8 mouse cellular contexts compared by ENCODE assay signal in the genomic region with DNA sequence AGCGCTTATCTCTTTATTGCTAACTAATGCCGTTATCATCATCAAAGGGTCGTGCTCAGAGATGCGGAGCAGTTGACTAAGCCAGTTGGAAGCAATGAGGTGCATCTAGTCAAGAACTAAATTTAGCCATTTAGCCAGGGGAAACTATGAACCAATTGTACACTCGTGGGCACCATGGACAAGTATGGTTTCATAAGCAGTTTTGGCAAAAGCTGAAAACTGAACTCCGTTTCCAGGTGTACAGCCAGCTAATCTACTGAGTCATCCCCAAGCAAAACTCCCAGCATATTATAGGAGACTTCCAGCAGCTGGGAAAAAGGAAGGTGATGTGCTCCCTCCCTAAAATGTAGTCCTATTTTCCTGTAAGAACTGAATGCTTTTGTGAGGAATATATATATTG. TPM values are rescaled to one million over a fixed set of nuclear protein-coding genes. Genes with fewer than 3 reads are reported as not detected.
DNase-seq lines count a peak whose midpoint lies in the region; ATAC-seq and TF ChIP-seq lines count a peak whose summit lies in the region.

No protein-coding gene starts in this region.

- no peak for DNase-seq in heart, adult 2 months
- DNase-seq in heart, postnatal 10 days: no peak
- no peak for DNase-seq in thymus, postnatal 14 days
- no peak for DNase-seq in MN1 (ENCODE audit: low spot score)

- no peaks in the 10 kb centered on the region for H3K36me3 ChIP-seq in heart, adult 2 months (ENCODE audit: control insufficient read depth, insufficient read depth, low read length)
- H3K36me3 ChIP-seq in ES-Bruce4 (ENCODE audit: control insufficient read depth, insufficient read depth, low read length, poor library complexity, severe bottlenecking): peaks cover 1% of the 10 kb centered on the region; the same call in 1 of the 2 replicates
- no peaks in the 10 kb centered on the region for H3K36me3 ChIP-seq in forebrain, embryonic 16.5 days (ENCODE audit: control insufficient read depth, insufficient read depth)
- H3K36me3 ChIP-seq in liver, embryonic 16.5 days (ENCODE audit: control insufficient read depth, insufficient read depth): no peaks in the 10 kb centered on the region

- H3K79me2 ChIP-seq in heart, adult 2 months (replicated peaks; ENCODE audit: control insufficient read depth, insufficient read depth, low read length): peaks cover 4% of the 10 kb centered on the region

- peak overlapping the region; percentile 75 for H3K4me3 ChIP-seq in heart, adult 2 months
- peak overlapping the region; percentile 73 for H3K4me3 ChIP-seq in ES-Bruce4 (ENCODE audit: low read depth, low read length)
- H3K4me3 ChIP-seq in forebrain, embryonic 16.5 days (replicated peaks; ENCODE audit: low read length): peak overlapping the region; percentile 99
- peak overlapping the region; percentile 73 for H3K4me3 ChIP-seq in liver, embryonic 16.5 days (ENCODE audit: low read depth, low read length)

- 15% methylated on average over 6 of the region's 6 CpGs for WGBS in heart, adult 2 months
- WGBS in forebrain, embryonic 16.5 days: 34% methylated on average over 6 of the region's 6 CpGs
- 20% methylated on average over 6 of the region's 6 CpGs for WGBS in liver, embryonic 16.5 days (ENCODE audit: insufficient replicate concordance)

- no peak for ATAC-seq in forebrain, embryonic 16.5 days
- ATAC-seq in liver, embryonic 16.5 days (ENCODE audit: low read depth): no peak
- no peak for ATAC-seq in erythroid progenitor cell, adult 5-6 weeks (replicated peaks; ENCODE audit: low FRiP score, poor library complexity, severe bottlenecking)

- no peak for TF ChIP-seq POLR2A in heart, adult 2 months (IDR thresholded peaks at IDR 0.05; ENCODE audit: insufficient read depth, low read depth, low read length)
- TF ChIP-seq POLR2A in ES-Bruce4 (IDR thresholded peaks at IDR 0.05; ENCODE audit: insufficient read depth, low read length): no peak

- H3K4me2 ChIP-seq in forebrain, embryonic 16.5 days (ENCODE audit: low read length): peak overlapping the region; percentile 100
- H3K4me2 ChIP-seq in liver, embryonic 16.5 days (ENCODE audit: low read depth, low read length): peak overlapping the region; percentile 90

- intact Hi-C loops in heart, adult 2 months (cut with DNase I): no loop called here
- intact Hi-C loops in heart, postnatal 10 days (cut with DNase I): no loop called here

- H3K9me3 ChIP-seq in ES-Bruce4 (replicated peaks; ENCODE audit: control insufficient read depth, insufficient read depth, low read length, poor library complexity, severe bottlenecking): no peaks in the 10 kb centered on the region
- H3K9me3 ChIP-seq in forebrain, embryonic 16.5 days (ENCODE audit: control insufficient read depth, low read length): no peaks in the 10 kb centered on the region
- H3K9me3 ChIP-seq in liver, embryonic 16.5 days (replicated peaks; ENCODE audit: control insufficient read depth, low read length): no peaks in the 10 kb centered on the region

- H3K4me1 ChIP-seq in heart, adult 2 months (ENCODE audit: control insufficient read depth, insufficient read depth, low read length): peaks cover 10% of the 10 kb centered on the region
- H3K4me1 ChIP-seq in ES-Bruce4 (ENCODE audit: control insufficient read depth, insufficient read depth, low read length): no peaks in the 10 kb centered on the region
- H3K4me1 ChIP-seq in forebrain, embryonic 16.5 days (replicated peaks; ENCODE audit: control insufficient read depth, insufficient read depth, low read length): peaks cover 29% of the 10 kb centered on the region
- H3K4me1 ChIP-seq in liver, embryonic 16.5 days (ENCODE audit: control insufficient read depth, low read depth, low read length): peaks cover 15% of the 10 kb centered on the region

- H3K27ac ChIP-seq in heart, adult 2 months: peak overlapping the region; percentile 72; the same call in 1 of the 2 replicates
- H3K27ac ChIP-seq in ES-Bruce4 (ENCODE audit: insufficient read depth, low read length): no peak overlapping the region
- H3K27ac ChIP-seq in forebrain, embryonic 16.5 days (ENCODE audit: low read length): no peak overlapping the region
- no peak overlapping the region for H3K27ac ChIP-seq in liver, embryonic 16.5 days (ENCODE audit: low read length)

- no peak for TF ChIP-seq EP300 in heart, adult 2 months (IDR thresholded peaks at IDR 0.05; ENCODE audit: insufficient read depth, low read depth, low read length)
- TF ChIP-seq EP300 in ES-Bruce4 (IDR thresholded peaks at IDR 0.05; ENCODE audit: insufficient read depth, low read depth, low read length): no peak

- TF ChIP-seq CTCF in heart, adult 2 months (IDR thresholded peaks at IDR 0.05): no peak
- no peak for TF ChIP-seq CTCF in ES-Bruce4 (IDR thresholded peaks at IDR 0.05; ENCODE audit: low read depth, low read length)

- no peak overlapping the region for H3K9ac ChIP-seq in heart, adult 2 months (ENCODE audit: low read depth, low read length)
- peak overlapping the region; percentile 65 for H3K9ac ChIP-seq in ES-Bruce4 (ENCODE audit: low read depth, poor library complexity, severe bottlenecking)
- H3K9ac ChIP-seq in forebrain, embryonic 16.5 days (replicated peaks; ENCODE audit: low read depth, low read length): peak overlapping the region; percentile 98; the same call in 1 of the 2 replicates
- H3K9ac ChIP-seq in liver, embryonic 16.5 days (ENCODE audit: low read depth, low read length): no peak overlapping the region

- H3K27me3 ChIP-seq in heart, adult 2 months (ENCODE audit: control insufficient read depth, insufficient read depth, low read length): no peaks in the 10 kb centered on the region
- H3K27me3 ChIP-seq in ES-Bruce4 (ENCODE audit: control insufficient read depth, insufficient read depth, low read length, poor library complexity, severe bottlenecking): no peaks in the 10 kb centered on the region
- 0 out of 2 replicates have a peak, but pooled peaks cover 2% of the 10 kb centered on the region for H3K27me3 ChIP-seq in forebrain, embryonic 16.5 days (replicated peaks; ENCODE audit: control insufficient read depth, insufficient read depth, low read length)
- peaks cover 46% of the 10 kb centered on the region for H3K27me3 ChIP-seq in liver, embryonic 16.5 days (ENCODE audit: control insufficient read depth, insufficient read depth, low read depth, low read length)

RNA-seq across cellular contexts. Expression of a gene that starts 0.8 kb away (rescaled TPM):
- total RNA-seq in heart, adult 2 months (2021): 10 to 100 TPM; 29.7 to 30.5 TPM
- polyA plus RNA-seq in heart, adult 2 months (2012; rRNA removed): 29.3 and 33.1 TPM in 2 replicates
- total RNA-seq in heart, postnatal 10 days (2021): 10 to 100 TPM; 23.4 to 24.1 TPM
- 27.5 and 27.6 TPM in 2 replicates for polyA plus RNA-seq in ES-Bruce4 (2011; ENCODE audit: insufficient read depth, insufficient read length, low read depth, missing spikeins)
- 34.6 and 39.9 TPM in 2 replicates for polyA plus RNA-seq in forebrain, embryonic 16.5 days (2015; fragmentation: Nextera tagmentation; extraction: Ambion mirVana)
- polyA plus RNA-seq in liver, embryonic 16.5 days (2015; fragmentation: Nextera tagmentation; extraction: Ambion mirVana): 1.4 and 1.7 TPM in 2 replicates
- not detected in 2 replicates for total RNA-seq in erythroid progenitor cell, adult 5-6 weeks (2015; ENCODE audit: low replicate concordance)
- 0.26 TPM in 1 of 2 replicates, not detected in the other for total RNA-seq in erythroid progenitor cell, adult 5-6 weeks (2017; ENCODE audit: low replicate concordance)

RNA-seq across cellular contexts. Expression of a gene that starts 20.0 kb away (rescaled TPM):
- 1 to 10 TPM; 9.2 to 9.5 TPM for total RNA-seq in heart, adult 2 months (2021)
- polyA plus RNA-seq in heart, adult 2 months (2012; rRNA removed): 13.9 and 23.3 TPM in 2 replicates
- 10 to 100 TPM; 14.4 to 16.7 TPM for total RNA-seq in heart, postnatal 10 days (2021)
- polyA plus RNA-seq in ES-Bruce4 (2011; ENCODE audit: insufficient read depth, insufficient read length, low read depth, missing spikeins): 24.3 and 26.4 TPM in 2 replicates
- polyA plus RNA-seq in forebrain, embryonic 16.5 days (2015; fragmentation: Nextera tagmentation; extraction: Ambion mirVana): 30.3 and 33.0 TPM in 2 replicates
- polyA plus RNA-seq in liver, embryonic 16.5 days (2015; fragmentation: Nextera tagmentation; extraction: Ambion mirVana): 21.2 and 26.3 TPM in 2 replicates
- total RNA-seq in erythroid progenitor cell, adult 5-6 weeks (2015; ENCODE audit: low replicate concordance): 1.8 TPM in 1 of 2 replicates, not detected in the other
- 1.4 TPM in 1 of 2 replicates, not detected in the other for total RNA-seq in erythroid progenitor cell, adult 5-6 weeks (2017; ENCODE audit: low replicate concordance)

RNA-seq across cellular contexts. Expression of a gene that starts 25.3 kb away (rescaled TPM):
- 1 to 10 TPM; 3.7 to 4.4 TPM for total RNA-seq in heart, adult 2 months (2021)
- 13.8 and 21.4 TPM in 2 replicates for polyA plus RNA-seq in heart, adult 2 months (2012; rRNA removed)
- total RNA-seq in heart, postnatal 10 days (2021): 1 to 10 TPM; 3.6 to 5.2 TPM
- polyA plus RNA-seq in ES-Bruce4 (2011; ENCODE audit: insufficient read depth, insufficient read length, low read depth, missing spikeins): 110 and 115 TPM in 2 replicates
- 27.4 and 35.3 TPM in 2 replicates for polyA plus RNA-seq in forebrain, embryonic 16.5 days (2015; fragmentation: Nextera tagmentation; extraction: Ambion mirVana)
- 30.1 and 30.9 TPM in 2 replicates for polyA plus RNA-seq in liver, embryonic 16.5 days (2015; fragmentation: Nextera tagmentation; extraction: Ambion mirVana)
- 3.6 and 5.9 TPM in 2 replicates for total RNA-seq in erythroid progenitor cell, adult 5-6 weeks (2015; ENCODE audit: low replicate concordance)
- total RNA-seq in erythroid progenitor cell, adult 5-6 weeks (2017; ENCODE audit: low replicate concordance): 3.4 TPM in 1 of 2 replicates, not detected in the other

RNA-seq across cellular contexts. Expression of a gene that starts 43.0 kb away (rescaled TPM):
- total RNA-seq in heart, adult 2 months (2021): 1 to 10 TPM; 3.8 to 5.3 TPM
- 10.5 and 11.6 TPM in 2 replicates for polyA plus RNA-seq in heart, adult 2 months (2012; rRNA removed)
- total RNA-seq in heart, postnatal 10 days (2021): 1 to 10 TPM; 1.9 to 2.2 TPM
- 15.6 and 16.5 TPM in 2 replicates for polyA plus RNA-seq in ES-Bruce4 (2011; ENCODE audit: insufficient read depth, insufficient read length, low read depth, missing spikeins)
- polyA plus RNA-seq in forebrain, embryonic 16.5 days (2015; fragmentation: Nextera tagmentation; extraction: Ambion mirVana): 2.0 TPM in 2 replicates
- 1.2 and 1.6 TPM in 2 replicates for polyA plus RNA-seq in liver, embryonic 16.5 days (2015; fragmentation: Nextera tagmentation; extraction: Ambion mirVana)
- 13.0 and 13.8 TPM in 2 replicates for total RNA-seq in erythroid progenitor cell, adult 5-6 weeks (2015; ENCODE audit: low replicate concordance)
- 6.7 and 8.9 TPM in 2 replicates for total RNA-seq in erythroid progenitor cell, adult 5-6 weeks (2017; ENCODE audit: low replicate concordance)

RNA-seq across cellular contexts. Expression of a gene that starts 53.2 kb away (rescaled TPM):
- 100 to 1,000 TPM; 131 to 154 TPM for total RNA-seq in heart, adult 2 months (2021)
- 131 and 156 TPM in 2 replicates for polyA plus RNA-seq in heart, adult 2 months (2012; rRNA removed)
- total RNA-seq in heart, postnatal 10 days (2021): 100 to 1,000 TPM in 1 of 2 experiments, 10 to 100 TPM in 1; 92.2 to 101 TPM
- polyA plus RNA-seq in ES-Bruce4 (2011; ENCODE audit: insufficient read depth, insufficient read length, low read depth, missing spikeins): 97.6 and 105 TPM in 2 replicates
- polyA plus RNA-seq in forebrain, embryonic 16.5 days (2015; fragmentation: Nextera tagmentation; extraction: Ambion mirVana): 192 and 202 TPM in 2 replicates
- polyA plus RNA-seq in liver, embryonic 16.5 days (2015; fragmentation: Nextera tagmentation; extraction: Ambion mirVana): 106 and 117 TPM in 2 replicates
- total RNA-seq in erythroid progenitor cell, adult 5-6 weeks (2015; ENCODE audit: low replicate concordance): 32.3 and 39.3 TPM in 2 replicates
- total RNA-seq in erythroid progenitor cell, adult 5-6 weeks (2017; ENCODE audit: low replicate concordance): 27.6 and 30.9 TPM in 2 replicates

Comparison
In these comparisons a context has a peak if more than half of its experiments do, and no peak if none do; other contexts are left out.
1. H3K9ac ChIP-seq: peak in ES-Bruce4 (single experiment) and forebrain, embryonic 16.5 days (single experiment); none in heart, adult 2 months (single experiment) and liver, embryonic 16.5 days (single experiment).
2. RNA of a gene that starts 0.8 kb away (polyA plus RNA-seq): 34.6 to 39.9 TPM in forebrain, embryonic 16.5 days, 29.3 to 33.1 TPM in heart, adult 2 months and 27.5 to 27.6 TPM in ES-Bruce4; 1.4 to 1.7 TPM in liver, embryonic 16.5 days; every median in the first group is over 10 times any median in the second.
3. Peak in every context shown above with its lines, with median percentiles within 50 percentile points of each other: H3K4me3 ChIP-seq.